Mouse (Mus musculus) lung, postnatal 4 days (tissue): ENCODE results near the gene Klhdc8b.

ENCODE experiments used
- DNase-seq, 2 experiments: peaks; one replicate each; pipeline ENCODE4 v3.0.0; 2021

Klhdc8b gene

DNA sequence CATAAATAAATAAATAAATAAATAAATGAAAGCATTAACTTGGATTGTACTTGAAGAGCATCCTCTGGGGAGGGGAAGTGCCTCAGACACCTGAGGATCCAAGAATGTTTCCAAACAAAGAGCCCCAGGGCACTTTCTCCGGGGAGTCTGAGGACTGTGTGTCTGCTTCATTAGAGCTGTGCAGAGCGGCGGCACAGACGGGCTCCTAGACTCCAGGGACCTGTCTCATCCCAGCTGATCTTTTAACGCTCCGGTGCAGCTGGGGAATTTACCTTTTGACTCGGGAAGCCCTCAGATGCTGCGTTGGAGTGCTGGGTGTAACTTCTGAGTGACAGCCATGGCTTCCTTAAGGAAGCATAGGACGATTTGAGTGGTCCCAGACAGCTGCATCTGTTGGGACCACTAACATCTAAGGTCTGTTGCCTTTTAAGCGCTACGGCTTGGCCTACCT lies at the start of gene Klhdc8b:
Gene Klhdc8b (minus strand): TSS at position 401 of the 451 bp plus-strand sequence.
- no peak for DNase-seq

DNA sequence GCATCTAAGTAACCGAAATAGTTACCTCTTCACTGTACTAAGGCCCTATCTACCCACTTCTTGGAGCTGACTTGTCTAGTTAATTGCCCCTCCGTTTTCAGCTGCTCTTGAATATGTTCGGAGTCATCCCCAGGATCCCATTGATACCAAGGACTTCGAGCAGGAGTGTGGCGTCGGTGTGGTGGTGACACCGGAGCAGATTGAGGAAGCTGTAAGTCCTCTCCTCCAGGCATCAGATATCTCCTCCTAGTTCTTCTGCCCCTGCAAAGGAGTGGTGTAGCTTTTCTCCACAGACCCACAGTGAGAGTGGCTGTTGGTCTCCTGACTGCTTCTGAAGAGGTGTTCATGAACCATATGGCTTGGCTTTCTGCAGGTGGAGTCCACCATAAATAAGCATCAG lies 47.4 kb upstream of the Klhdc8b start:
- DNase-seq: no peak

DNA sequence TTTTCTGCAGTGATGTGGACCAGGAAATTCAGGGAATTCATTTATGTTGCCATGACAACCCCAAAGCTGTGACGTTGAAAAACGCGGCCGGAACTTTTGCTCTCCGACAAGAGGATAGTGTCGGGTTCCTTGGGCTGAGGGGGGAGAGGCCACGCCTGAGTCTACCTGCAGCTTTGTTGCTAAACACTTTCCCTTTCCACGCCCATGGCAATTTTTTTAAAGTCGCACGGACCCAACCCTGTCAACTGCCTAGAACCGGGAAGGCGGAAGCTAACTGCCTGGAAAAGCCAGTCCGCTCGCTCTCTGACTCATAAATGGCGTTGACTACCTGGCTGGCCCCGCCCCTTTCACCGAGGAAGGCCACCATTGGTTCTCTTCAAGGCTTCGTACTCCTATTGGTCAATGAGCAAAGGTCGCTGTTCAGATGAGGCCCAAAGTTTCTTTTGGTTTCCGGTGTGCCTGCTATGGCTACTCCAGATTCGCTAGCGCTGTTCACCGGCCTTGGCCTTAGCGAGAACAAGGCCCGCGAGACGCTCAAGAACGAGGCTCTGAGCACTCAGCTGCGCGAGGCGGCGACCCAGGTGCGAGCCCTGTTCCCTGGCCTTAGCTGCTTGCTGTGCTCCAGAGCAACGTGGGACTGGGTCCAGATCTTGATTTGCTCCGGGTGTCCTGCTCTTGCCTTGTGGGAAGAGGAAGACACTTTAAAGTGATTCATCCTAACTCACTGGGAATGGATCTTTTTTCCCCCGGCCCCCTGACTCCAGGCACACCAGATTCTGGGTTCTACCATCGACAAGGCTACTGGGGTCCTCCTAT lies 46.4 kb upstream of the Klhdc8b start, which contains the start of gene Qars:
Gene Qars (plus strand): TSS at position 88 of the 816 bp plus-strand sequence.
- DNase-seq: peak; percentile 95 to 97

DNA sequence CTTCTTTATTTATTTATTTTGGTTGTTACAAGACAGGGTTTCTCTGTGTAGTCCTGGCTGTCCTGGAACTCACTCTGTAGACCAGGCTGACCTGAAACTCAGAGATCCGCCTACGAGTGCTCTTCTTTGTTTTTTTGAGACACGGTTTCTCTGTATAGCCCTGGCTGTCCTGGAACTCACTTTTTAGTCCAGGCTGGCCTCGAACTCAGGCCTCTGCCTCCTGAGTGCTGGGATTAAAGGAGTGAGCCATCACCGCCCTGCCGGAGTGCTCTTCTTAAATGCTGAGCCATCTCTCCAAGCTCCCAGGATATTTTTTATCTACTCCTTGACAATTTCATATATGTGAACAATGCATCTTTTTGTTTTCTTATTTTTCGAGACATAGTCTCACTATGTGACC lies 45.5 kb upstream of the Klhdc8b start:
- DNase-seq: no peak

DNA sequence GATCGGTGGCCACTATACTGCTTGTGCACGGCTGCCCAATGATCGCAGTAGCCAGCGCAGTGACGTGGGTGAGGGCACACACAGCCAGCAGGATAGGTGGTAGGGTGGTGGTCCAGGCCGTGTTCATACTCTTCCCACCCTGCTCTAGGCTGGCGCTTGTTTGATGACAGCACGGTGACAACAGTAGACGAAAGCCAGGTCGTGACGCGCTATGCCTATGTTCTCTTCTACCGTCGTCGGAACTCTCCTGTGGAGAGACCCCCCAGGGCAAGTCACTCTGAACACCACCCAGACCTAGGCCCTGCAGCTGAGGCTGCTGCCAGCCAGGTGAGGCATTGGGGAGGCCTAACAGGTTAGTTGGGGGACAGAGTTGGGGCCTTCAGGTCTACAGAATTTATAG lies 38.6 kb upstream of the Klhdc8b start:
- no peak for DNase-seq

DNA sequence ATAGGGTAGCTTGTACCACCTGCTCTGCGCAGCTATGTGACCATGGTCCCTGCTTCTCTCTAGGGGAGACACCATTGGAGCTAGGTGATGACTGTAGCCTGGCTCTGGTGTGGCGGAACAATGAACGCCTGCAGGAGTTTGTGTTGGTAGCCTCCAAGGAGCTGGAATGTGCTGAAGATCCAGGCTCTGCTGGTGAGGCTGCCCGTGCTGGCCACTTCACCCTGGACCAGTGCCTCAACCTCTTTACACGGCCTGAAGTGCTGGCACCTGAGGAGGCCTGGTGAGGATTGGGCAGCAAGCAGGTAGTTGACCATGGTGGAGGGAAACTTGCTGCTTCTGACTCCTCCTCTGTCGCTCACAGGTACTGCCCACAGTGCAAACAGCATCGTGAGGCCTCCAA lies 37.9 kb upstream of the Klhdc8b start:
- DNase-seq: no peak

DNA sequence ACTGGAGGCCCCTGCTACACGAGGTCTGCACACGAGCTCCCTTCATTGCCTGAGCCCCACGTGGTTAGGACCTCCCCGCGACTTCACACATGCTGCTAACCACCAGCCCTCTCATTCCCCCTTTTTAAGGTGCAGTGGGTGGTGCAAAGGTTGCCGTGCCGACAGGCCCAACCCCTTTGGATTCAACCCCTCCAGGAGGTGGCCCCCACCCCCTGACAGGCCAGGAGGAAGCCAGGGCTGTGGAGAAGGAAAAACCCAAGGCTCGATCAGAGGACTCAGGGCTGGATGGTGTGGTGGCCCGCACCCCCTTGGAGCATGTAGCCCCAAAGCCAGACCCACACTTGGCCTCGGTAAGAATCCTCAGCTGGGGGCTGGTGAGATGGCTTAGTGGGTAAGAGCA lies 33.5 kb upstream of the Klhdc8b start:
- peak in 1 of 2 experiments; percentile 23 for DNase-seq

DNA sequence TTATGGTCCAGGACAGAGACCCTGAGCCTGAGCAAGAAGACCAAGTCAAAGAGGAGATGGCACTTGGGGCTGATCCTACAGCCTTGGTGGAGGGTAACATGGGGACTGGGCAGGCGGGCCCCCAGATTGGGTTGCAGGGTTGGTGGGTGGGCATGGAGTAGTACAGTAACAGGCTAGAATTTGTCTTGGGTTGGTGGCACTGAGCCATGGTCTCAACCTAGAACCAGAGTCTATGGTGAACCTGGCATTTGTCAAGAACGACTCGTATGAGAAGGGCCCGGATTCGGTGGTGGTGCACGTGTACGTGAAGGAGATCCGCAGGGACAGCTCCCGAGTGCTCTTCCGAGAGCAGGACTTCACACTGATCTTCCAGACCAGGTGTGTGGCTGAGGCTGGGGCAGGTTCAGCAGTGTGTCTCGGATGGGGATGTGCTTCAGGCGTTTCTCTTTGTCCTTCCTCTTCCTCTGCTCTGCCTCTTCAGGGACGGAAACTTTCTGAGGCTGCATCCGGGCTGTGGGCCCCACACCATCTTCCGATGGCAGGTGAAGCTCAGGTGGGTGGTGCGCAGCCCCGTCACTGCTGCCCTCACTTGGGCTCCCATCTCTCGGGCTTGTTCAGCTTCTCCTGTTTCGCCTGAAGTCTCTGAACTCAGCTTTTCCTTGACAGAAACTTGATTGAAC lies 32.9 kb upstream of the Klhdc8b start:
- peak in 1 of 2 experiments; percentile 16 for DNase-seq

DNA sequence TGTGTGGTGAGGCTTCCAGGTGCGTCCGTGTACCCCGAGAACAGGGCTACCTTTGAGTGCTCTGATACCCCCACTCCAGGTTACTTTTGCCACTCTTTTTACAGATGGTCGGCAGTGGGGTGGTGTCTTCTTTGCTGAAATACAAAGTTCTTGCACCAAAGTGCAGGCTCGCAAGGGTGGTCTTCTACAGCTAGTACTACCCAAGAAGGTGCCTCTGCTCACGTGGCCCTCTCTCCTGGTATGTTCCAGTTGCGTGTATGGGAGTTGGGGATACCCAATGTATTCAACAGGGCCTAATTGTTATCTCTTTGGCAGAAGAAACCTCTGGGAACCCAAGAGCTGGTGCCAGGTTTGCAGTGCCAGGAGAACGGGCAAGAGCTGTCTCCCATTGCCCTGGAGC lies 31.9 kb upstream of the Klhdc8b start:
- peak in 1 of 2 experiments; percentile 15 for DNase-seq

DNA sequence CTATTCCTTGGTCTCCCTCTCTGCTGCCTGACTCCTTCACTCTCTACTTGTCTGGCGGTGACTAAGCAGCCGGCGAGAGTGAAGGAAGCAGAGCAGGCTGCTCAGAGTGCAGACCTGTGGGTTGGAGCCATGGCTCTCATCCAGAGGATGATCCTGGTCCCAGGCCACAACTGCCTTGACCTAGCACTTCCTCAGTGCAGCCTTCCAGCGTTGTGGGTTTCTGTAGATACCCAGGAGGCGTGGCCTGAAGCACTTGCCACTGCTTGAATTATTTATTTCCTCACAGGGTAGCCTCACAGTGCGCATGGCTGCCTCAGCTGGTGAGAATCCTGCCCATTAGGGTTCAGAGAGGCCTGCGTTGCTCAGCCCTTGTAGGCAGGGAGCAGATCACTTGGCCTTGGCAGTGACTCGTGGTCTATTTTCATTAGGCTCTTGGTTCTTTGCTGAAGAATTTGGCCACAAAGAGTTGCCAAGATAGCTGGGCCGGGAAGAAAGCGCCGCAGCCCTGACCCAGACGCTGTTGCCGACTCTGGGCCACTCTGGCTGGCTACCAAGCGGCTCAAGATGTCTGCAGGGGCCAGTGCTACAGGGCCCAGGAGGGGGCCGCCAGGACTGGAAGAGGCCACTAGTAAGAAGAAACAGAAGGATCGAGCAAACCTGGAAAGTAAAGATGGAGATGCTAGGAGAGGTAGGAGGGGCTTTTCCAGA lies 30.8 kb upstream of the Klhdc8b start:
- DNase-seq: no peak

DNA sequence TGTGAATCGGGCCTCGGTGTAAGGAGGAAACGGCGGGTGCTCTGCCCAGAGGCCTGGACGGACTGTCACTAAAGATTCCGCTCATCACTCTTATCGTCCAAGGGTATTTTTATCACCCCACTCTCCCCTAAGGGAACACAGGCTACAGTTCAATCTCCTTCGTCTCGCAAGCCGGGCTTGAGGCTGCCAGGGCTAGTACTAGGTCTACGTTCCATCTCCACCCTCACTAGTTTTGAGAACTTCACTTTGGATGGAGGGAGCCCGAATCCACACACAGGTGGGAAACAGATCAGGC lies 29.9 kb upstream of the Klhdc8b start:
- DNase-seq: no peak

DNA sequence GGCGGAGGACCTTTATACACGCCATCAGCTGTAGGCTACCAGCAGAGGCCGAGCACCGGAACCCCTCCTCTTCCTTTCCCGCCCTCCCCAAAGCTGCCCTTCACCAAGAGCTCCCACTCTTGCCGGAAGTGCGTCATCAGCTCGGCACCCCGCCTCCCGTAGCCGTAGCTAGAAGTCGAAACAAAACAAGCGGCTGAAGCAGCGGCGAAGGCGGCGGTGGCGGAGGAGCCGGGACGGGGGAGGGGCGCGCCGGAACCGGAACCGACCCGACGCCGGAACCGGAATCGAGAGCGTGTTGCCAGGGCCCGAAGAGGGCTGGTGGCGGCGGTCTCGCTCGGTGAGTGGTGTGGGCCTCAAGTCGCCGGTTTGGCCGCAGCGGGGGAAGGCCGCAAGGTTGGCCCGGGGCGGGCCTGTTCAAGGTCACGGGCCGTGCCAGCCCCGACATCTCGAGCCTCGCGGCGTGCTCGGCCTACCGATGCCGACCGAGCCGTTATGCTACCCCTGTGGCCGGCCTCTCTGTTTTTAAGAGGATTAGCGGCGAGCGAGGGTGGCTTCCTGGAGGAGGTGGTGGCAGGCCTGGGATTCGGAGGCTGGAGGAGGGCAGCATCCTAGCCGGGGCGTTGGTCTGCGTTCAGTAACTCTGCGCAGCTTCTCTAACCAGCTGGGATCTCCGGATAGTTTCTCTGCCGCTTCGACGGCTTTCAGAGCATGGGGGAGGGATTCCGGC lies 29.3 kb upstream of the Klhdc8b start, which contains the start of gene Usp19:
Gene Usp19 (plus strand): TSS at position 44 of the 727 bp plus-strand sequence.
- DNase-seq: peak; percentile 96 to 98

DNA sequence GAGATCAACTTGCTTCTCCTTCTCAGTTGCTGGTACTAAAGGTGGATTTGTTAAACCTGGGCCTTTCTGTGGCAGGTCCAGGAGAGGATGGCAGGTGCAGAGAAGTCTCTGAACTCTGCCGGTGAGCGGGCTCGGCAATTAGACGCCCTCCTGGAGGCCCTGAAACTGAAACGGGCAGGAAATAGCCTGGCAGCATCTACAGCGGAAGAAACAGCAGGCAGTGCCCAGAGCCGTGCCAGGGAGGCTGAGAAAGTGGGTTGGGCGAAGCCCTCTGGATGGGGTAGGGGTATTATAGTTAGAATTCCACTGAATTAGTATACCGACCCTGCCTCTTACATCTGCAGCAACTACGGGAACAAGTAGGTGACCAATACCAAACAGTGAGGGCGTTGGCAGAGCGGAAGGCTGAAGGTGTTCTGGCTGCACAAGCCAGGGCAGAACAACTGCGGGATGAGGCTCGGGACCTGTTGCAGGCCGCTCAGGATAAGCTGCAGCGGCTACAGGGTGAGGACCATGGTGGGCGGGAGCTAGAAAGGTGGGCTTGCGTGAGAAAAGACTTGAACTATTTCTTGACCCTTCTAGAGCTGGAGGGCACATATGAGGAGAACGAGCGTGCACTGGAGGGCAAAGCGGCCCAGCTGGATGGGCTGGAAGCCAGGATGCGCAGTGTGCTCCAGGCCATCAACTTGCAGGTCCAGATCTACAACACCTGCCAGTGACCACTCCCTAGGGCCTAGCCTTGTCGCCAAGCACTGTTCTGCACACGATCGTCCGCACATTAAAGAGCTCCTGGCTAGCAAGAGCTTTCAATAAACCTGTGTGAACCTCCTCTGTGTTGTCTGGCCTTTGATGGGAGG lies 28.5 kb upstream of the Klhdc8b start:
- DNase-seq: no peak

DNA sequence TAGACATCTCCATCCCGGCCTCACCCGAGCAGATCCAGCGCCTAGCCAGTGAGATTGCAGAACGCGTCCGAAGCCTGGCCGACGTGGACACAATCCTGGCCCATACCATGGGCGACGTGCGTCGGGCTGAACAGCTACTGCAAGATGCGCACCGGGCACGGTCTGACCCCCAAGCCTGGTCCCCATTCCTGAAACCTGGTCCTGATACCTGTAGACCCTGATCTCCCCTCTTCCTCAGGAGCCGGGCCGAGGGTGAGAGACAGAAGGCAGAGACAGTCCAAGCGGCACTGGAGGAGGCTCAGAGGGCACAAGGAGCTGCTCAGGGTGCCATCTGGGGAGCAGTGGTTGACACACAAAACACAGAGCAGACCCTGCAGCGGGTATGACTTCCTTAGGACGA lies 27.8 kb upstream of the Klhdc8b start:
- DNase-seq: no peak

DNA sequence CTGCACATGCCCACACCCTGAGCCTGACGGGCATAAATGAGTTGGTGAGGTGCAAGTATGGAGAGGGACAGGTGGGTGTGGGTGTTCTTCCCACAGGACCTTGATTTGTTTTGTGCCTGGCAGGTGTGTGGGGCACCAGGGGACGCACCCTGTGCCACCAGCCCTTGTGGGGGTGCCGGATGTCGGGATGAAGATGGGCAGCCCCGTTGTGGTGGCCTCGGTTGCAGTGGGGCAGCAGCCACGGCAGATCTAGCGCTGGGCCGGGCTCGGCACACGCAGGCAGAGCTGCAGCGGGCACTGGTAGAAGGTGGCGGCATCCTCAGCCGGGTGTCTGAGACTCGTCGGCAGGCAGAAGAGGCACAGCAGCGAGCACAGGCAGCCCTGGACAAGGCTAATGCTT lies 27.0 kb upstream of the Klhdc8b start:
- DNase-seq: no peak

DNA sequence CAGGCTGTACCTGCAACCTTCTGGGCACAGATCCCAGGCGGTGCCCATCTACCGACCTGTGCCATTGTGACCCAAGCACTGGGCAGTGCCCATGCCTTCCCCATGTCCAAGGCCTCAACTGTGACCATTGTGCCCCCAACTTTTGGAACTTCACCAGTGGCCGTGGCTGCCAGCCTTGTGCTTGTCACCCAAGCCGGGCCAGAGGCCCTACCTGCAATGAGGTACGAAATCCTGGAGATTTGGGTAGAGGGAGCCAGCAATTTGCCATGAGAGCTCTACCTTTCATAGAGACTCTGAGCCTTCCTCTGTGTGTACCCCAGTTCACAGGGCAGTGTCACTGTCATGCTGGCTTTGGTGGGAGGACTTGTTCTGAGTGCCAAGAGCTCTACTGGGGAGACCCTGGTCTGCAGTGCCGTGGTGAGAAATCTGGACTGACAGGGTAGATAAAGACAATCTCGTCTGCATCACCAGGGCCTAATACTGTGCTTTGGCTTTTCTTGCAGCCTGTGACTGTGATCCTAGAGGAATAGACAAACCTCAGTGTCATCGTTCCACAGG lies 25.7 kb upstream of the Klhdc8b start:
- no peak for DNase-seq

DNA sequence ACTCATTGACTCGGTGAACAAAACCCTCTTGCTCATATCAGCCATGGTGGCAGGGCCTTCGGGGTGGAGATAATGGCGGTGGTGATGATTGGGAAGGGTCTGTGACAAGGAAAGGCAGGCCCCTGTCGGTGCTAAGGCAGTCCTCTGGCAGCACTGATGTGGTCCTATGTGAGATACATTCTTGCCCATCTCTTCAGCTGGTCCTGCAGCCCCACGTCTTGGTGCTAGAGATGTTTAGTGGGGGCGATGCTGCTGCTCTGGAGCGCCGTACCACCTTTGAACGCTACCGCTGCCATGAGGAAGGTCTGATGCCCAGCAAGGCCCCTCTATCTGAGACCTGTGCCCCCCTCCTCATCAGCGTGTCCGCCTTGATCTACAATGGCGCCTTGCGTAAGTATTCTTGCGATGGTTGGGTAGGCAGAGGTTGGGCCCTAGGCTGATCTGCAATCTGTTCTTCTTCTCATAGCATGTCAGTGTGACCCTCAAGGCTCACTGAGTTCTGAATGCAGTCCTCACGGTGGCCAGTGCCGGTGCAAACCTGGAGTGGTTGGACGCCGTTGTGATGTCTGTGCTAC lies 24.0 kb upstream of the Klhdc8b start:
- DNase-seq: peak in 1 of 2 experiments; percentile 21

DNA sequence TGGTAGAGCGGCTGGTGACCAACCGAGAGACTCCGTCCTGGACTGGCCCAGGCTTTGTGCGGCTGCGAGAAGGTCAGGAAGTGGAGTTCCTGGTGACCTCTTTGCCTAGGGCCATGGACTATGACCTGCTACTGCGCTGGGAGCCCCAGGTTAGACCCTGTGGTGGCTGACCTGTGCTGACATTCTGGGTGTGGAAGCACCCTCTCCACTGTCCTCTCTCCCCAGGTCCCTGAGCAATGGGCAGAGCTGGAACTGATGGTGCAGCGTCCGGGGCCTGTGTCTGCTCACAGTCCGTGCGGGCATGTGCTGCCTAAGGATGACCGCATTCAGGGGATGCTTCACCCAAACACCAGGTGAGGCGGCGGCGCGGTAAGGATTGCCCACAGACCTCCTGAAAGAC lies 22.6 kb upstream of the Klhdc8b start:
- peak in 1 of 2 experiments; percentile 21 for DNase-seq

DNA sequence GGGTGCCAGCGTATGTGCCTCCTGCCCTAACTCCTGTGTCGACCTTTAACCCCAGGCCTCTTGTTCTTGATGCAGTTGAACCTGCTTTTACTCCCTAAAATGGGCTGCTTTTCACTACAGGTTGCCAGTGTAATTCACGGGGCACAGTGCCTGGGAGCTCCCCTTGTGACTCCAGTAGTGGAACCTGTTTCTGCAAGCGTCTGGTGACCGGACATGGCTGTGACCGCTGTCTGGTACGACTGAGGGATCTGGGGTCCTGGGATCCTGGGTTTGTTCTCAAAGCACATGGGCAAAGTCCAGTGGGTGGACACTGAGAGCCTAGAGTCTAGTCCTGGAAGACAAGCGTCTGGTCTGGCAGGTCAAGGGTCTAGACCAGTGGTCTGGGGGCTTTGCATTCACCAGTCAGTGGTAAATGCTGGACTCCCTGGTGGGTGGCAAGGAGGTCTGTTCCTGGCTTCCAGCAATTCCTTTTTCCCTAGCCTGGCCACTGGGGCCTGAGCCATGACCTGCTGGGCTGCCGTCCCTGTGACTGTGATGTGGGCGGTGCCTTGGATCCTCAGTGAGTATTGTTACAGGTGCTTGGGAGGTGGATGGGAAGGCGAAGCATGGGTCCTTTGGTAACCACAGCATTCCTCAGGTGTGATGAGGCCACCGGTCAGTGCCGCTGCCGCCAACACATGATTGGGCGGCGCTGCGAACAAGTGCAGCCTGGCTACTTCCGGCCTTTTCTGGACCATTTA lies 21.8 kb upstream of the Klhdc8b start:
- peak in 1 of 2 experiments; percentile 19 for DNase-seq

DNA sequence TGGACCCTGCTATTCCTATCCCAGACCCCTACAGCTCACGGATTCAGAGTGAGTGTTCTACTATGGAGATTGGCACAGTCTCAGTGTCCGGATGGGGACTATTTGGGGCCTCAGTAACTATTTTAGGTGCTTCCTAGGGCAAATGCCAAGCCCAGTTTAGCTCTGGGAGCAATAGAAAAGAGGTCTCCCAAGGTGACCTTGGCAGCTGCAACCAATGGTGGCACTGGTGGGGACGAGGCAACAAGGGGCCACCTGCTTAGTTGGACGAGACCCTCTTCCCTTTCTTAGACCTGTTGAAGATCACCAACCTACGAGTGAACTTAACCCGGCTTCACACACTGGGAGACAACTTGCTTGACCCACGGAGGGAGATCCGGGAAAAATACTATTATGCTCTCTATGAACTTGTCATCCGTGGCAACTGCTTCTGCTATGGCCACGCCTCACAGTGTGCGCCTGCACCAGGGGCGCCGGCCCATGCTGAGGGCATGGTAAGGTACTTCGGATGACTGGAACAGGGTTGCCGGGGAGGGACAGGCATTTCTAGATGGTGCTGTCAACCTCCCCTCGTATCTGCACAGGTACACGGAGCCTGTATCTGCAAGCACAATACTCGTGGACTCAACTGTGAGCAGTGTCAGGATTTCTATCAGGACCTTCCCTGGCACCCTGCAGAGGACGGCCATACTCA lies 20.3 kb upstream of the Klhdc8b start:
- no peak for DNase-seq
